Mouse (Mus musculus) adrenal gland, postnatal 10 days (tissue): ENCODE data around the gene B3gnt4. TPM values are rescaled to one million over a fixed set of nuclear protein-coding genes. Genes with fewer than 3 reads are reported as not detected.
"Not testable (repeated sequence)": the region's sequence is repeated elsewhere in the genome, so short reads cannot be mapped to it uniquely, and the experiment has no call there.

ENCODE experiments used
- DNase-seq: peaks from one replicate; pipeline ENCODE4 v3.0.0; 2021; ENCODE audit warnings: mixed read lengths
- long read RNA-seq, 2 experiments: library from polyadenylated mRNA; stranded (forward); transcript quantifications; one replicate each; pipeline ENCODE4 v2.0.0; 2021
- total RNA-seq, 2 experiments: library from RNA; stranded (reverse); gene quantifications; 2 replicates each; pipeline ENCODE4 v1.2.3; 2021

B3gnt4 gene
- under 1 TPM; 0.27 to 0.30 TPM for total RNA-seq
- long read RNA-seq, experiment 1 = 0 reads
- long read RNA-seq, experiment 2 = 0 reads

GRCm38 (mm10) chr5:123510160-123510559 is at the start of gene B3gnt4:
Gene B3gnt4 (plus strand): TSS chr5:123510460.
- no peak for DNase-seq

DNA sequence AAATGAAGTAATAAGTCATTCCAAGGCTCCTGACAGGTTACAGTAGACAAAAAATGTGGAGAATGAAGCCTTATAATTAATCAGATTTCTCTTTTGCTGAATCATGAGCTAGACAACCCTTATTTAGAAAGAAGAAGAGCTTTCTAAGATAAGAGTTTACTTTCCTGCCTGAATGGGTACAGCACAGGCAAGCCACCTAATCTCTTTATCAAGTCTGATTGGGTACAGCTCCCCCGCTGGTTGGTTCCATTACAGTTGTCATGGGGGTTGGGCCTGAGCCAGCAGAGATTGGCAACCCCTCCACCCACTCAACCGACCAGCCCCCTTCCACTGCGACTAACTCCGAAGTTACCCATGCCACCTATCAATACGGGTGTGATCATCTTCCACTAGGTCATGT is 48.8 kb upstream of the B3gnt4 start:
- no peak for DNase-seq

- DNase-seq = no peak
Measured at GRCm38 (mm10) chr5:123464638-123465037, 45.6 kb upstream of the B3gnt4 start.

DNA sequence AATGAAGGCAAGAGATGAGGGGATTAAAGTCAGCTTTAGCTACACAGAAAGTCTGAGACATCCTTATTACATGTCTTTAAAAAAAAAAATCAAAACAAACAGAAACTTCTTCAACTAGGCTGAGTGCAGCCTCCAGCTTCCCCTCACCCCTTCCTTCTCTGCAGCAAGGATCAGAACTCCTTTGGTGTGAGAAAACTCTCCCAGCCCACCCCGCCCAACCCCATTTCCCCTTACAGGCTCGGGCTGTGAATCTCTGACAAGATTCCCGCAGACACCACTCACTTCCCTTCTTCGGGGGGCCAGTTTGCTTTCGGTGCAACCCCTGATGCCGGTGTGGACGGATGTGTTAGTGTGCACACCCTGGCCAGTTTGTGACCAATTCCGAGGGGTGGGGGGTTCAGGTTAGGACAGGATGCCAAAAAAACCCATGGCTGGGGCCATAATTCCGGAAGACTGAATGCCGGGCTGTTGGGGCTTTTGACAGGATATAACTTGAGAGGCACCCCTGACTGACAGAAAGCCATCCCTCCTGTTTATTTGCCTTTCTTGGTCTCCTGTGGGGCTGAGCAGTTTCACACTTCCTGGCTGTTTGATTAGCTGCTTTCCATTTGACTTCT is 39.4 kb upstream of the B3gnt4 start:
- no peak for DNase-seq

GRCm38 (mm10) chr5:123473817-123474216 is 36.4 kb upstream of the B3gnt4 start:
- no peak for DNase-seq

GRCm38 (mm10) chr5:123487659-123488395 is 22.4 kb upstream of the B3gnt4 start:
- DNase-seq = no peak

- DNase-seq = no peak
Measured at GRCm38 (mm10) chr5:123489112-123489785, 21.0 kb upstream of the B3gnt4 start, which contains the start of the genes Lrrc43 and Il31. Gene Lrrc43 (plus strand): TSS chr5:123489305. Gene Il31 (minus strand): TSS chr5:123489489.

- no peak for DNase-seq
Measured at GRCm38 (mm10) chr5:123489935-123490334, 20.3 kb upstream of the B3gnt4 start.

DNA sequence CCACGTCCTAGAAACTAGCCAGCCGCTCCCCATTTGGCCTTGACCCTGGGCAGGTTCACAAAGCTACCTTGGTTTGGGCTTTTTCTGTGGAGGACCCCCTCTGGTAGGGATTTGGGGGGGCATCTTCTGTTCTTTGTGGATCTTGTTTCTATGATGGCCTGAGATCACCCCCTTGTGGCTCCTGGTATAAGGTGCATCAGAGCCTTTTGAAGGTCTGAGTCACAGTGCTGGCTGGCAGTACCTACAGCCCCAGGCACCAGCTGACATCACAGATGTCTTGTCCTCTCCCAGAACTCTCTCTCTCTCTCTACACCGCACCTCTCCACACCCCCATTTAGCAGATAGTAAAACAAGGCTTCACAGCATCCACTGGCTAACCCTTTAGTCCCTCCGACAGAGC is 10.5 kb upstream of the B3gnt4 start:
- DNase-seq = peak; percentile 55

- DNase-seq = no peak
Measured at GRCm38 (mm10) chr5:123501973-123502372, 8.3 kb upstream of the B3gnt4 start.

DNA sequence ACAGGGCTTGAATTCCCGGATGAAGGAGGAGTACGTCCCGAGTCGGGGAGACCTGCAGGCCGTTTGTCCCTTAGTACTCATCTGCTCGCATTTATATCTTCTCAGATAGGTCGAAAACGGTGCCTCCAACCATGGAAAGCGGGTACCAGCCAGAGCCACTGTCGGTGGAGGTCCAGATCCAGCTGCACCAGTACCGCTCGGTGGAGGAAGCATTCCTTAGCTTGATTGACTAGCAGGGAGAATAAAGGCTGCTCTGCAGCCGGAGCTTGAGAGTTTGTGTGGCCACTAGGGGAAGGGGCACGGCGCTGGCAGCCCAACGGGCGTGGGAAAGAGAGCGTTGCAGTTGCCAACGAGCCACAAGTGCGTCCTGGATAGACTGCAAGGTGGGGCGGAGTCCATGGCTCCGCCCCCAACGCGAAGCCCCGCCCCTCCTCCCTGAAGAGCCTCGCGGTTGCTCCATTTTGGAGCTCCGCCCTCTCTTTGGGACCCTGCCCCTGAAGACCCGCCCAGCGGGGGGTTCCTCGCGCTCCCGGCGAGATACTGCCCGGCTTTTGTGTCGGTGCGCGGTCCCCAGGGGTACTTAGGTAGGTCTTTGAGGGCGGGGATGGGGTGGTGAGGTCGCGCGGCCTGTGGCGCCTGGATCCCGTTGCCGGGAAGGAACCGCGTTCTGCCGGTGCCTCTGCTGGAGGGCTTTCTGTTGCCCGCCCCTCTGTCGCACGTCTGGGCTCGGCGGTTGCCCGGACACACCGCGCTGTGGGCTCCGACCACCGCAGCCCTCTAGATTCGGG is 2.1 kb upstream of the B3gnt4 start:
- peak; percentile 92 for DNase-seq

GRCm38 (mm10) chr5:123508921-123509320 is 1.3 kb upstream of the B3gnt4 start:
- DNase-seq = no peak

GRCm38 (mm10) chr5:123511426-123511825 is 1.2 kb downstream of the B3gnt4 start:
- DNase-seq = not testable (repeated sequence)

GRCm38 (mm10) chr5:123512102-123512501 is 1.8 kb downstream of the B3gnt4 start:
- no peak for DNase-seq

DNA sequence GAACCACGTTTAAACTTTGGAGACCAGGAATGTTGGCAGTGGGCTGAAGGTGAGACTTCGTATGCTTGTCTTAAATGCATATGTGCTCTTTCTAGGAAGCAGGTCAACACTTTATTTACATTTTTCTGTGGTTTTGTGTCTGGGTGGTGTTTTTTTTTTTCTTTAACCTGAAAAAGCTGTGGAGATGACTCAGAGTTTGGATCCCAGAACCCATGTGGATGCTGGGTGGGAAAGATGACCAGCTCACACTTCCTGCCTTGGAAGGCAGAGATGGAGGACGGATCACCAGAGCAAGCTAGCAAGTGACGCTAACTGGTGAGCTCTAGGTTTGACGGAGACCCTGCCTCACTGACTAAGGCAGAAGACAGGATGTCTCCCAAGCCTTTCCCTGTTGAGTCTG is 4.6 kb downstream of the B3gnt4 start:
- no peak for DNase-seq

DNA sequence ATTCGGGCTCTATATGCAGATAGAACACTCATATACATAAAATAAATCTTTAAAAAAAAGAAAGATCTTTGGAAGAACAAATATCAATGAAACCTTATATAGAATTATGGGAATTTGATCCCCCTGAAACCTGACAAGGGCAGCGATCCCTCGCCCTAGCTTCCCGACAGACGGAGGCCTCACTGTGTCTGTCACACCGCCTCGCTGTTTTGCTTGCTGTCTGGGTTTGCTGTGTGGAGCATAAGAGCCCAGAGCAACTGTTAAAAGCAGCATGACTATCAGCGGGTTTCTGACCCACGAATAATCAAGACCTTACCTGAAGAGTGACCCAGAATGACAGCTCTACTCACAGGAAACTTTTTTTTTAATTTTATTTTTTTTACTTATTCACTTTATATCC is 10.4 kb downstream of the B3gnt4 start:
- DNase-seq = no peak

DNA sequence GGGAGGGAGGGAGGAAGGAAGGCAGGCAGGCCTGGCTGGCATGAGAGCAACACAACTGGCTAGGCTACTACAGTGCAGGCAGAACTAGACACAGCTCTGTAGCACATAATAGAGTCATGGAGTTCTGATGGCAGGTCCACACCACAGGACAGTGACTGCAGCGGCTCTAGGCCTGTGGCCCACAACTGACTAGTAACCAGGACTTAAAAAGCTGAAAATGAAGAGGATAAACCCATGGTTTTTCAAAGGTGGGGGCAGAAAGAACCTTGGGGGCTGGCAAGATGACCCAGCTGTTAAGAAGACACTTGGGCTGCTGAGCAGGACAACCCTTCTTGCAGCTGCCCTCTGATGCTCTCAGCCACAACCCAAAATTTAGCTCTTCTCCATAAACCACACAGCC is 11.4 kb downstream of the B3gnt4 start:
- DNase-seq = no peak

DNA sequence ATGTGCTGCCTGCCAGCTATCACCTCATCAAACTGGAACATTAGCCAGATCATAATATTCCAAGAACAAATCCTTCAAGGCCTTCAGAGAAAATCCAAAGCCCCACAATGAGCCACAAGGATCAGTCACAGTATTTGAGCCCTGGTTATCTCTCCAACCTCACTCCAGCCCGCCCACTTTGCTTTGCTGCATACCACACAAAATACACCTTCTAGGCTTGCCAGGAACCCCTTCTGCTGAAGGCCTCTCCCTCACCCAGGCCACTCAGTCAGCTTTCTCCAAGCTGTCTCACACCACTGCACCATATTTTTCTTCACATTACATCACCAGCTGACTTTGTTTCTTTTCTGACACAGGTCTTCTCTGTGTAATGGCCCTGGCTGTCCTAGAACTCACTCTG is 11.9 kb downstream of the B3gnt4 start:
- no peak for DNase-seq

- DNase-seq = peak; percentile 99
Measured at GRCm38 (mm10) chr5:123523692-123524392, 13.6 kb downstream of the B3gnt4 start, which contains the start of gene Diablo. Gene Diablo (minus strand): TSS chr5:123524176.

DNA sequence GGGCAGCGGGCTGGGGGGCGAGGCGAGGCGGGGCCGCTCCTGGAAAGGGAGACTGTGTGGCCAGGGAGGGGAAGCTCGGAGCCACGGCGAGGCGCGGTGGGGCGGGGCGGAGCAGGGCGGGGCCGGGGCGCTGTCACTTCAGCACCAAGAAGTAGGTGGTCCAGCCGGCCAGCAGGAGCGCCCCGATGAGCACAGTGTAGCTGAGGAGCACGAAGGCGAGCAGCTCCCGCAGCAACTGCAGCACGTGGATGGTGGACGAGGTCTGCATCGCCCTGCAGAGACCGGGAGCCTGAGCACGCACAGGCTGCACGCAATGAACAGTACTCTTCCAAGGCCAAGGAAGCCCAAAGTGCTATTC is 14.1 kb downstream of the B3gnt4 start:
- no peak for DNase-seq

DNA sequence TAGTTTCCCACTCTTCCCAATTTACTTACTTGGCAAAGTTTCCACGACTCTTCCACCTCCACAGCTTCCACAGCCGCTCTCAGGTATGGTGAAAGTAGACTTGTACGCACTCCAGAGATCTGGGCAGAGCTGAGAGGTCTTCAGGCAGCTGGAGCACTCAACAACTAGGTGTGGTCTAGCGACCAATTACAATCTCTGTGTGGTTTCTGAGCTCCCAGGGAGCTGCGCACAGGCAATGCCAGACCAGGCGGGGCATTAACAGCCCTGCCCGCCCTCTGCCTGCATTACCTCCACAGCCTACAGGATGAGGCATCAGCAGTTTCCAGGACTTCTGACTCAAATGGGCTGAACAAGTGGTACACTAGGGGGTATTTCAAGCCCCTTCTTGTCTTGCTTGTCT is 15.0 kb downstream of the B3gnt4 start, which contains the start of gene Gm49027:
Gene Gm49027, minus strand, starts transcription at position 208 of the 400 bp plus-strand sequence.
- DNase-seq = no peak
